Mouse (Mus musculus) heart, adult 2 months (tissue): ENCODE results near the gene Igf2bp2.

Experiments
- CTCF ChIP-seq: fragments of 200-600 bp; IDR thresholded peaks from 2 replicates; pipeline ENCODE4 v1.8.1; 2022; ENCODE audit warnings: antibody characterized with exemption, mild to moderate bottlenecking, moderate library complexity
- EP300 ChIP-seq: fragments of 200-500 bp; IDR thresholded peaks from 2 replicates; pipeline ENCODE4 v1.6.1; 2011; ENCODE audit warnings: low read depth, low read length, control low read depth; ENCODE audit not compliant: insufficient read depth
- POLR2A ChIP-seq: fragments of 200-500 bp; IDR thresholded peaks from 2 replicates; pipeline ENCODE4 v1.6.1; 2011; ENCODE audit warnings: mild to moderate bottlenecking, low read depth, low read length, control low read depth; ENCODE audit not compliant: insufficient read depth

DNA sequence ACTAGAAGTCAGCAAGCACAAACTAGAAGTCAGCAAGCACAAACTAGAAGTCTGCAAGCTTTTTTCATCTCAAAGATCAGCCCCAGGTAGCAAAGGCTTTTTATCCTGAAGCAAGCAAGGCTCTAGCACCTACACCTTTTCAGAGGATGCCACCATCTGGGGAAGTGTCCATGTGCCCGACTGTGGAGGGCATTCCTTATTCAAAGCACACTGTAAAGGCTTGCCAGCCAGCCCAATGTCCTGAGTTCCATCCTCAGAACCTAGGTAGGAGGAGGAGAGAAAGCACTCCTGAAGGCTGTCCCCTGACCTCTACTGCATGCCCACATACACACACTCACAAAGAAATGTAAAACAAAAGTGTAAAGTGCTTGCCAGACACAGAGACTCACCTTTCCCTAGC is 16.0 kb downstream of the Igf2bp2 start:
- TF ChIP-seq CTCF (no peak), POLR2A (no peak), EP300 (no peak)
